Mouse (Mus musculus): ENCODE measurements around the gene Sec24c.
A peak's percentile ranks its signal among the peaks of the same experiment; 100 is the strongest.
"Not testable (repeated sequence)": the region's sequence is repeated elsewhere in the genome, so short reads cannot be mapped to it uniquely, and the experiment has no call there.

Sec24c gene

GRCm38 (mm10) chr14:20700362-20700761 lies 26.3 kb downstream of the Sec24c start:
- no peak for DNase-seq (ENCODE audit: low read depth)

DNA sequence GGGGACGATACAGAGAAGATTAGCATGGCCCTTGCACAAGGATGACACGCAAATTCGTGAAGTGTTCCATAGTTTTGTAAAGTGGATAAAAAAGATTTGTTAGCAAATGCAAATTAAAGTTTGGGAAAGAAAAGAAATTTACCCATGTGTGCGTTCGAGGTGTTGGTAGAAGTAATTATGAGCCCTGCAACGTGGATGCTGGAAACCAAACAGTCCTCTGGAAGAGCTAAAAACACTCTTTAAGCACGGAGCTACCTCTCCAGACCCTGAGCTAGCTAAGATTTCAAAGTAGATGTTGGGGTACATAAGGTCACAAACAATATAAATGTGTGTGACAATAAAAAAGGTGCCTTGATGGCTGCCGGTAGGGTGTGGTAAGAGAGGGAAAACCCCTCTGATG lies 27.4 kb downstream of the Sec24c start:
- DNase-seq (ENCODE audit: low read depth): no peak

- no peak for DNase-seq (ENCODE audit: low read depth)
Measured at GRCm38 (mm10) chr14:20702096-20702740, 28.1 kb downstream of the Sec24c start.

DNA sequence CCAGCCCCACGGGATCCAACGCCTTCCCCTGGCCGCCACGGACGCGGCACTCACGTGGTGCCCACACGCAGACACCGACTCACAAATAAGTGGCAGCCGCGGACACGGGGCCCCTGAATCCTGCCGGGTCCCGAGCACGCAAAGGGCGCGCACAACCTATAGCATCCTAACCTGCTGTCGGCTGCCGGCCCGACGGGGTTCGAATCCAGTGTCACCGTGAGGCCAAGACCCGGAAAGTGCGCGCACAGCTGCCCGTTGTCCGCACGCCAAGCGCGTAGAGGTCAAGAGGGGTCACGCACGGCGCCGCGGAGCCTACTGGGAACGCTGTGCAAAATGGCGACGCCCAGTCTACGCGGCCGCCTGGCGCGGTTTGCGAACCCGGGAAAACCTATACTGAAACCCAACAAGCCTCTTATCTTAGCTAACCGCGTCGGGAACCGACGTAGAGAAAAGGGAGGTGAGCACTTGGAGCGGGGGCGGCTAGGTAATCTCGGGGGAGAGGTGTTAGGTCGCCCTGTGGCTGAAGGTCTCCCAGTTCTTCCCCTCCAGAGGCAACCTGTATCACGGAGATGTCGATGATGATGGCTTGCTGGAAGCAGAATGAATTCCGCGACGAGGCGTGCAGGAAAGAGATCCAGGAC lies 28.8 kb downstream of the Sec24c start, which contains the start of gene Chchd1:
Gene Chchd1 (plus strand): TSS at position 266 of the 641 bp plus-strand sequence.
- peak; percentile 90 for DNase-seq (ENCODE audit: low read depth)

GRCm38 (mm10) chr14:20703461-20703860 lies 29.4 kb downstream of the Sec24c start:
- DNase-seq (ENCODE audit: low read depth): not testable (repeated sequence)

- DNase-seq (ENCODE audit: low read depth): peak; percentile 93
Measured at GRCm38 (mm10) chr14:20707201-20708190, 33.4 kb downstream of the Sec24c start, which contains the start of gene Zswim8. Gene Zswim8 (plus strand): TSS chr14:20707552.

GRCm38 (mm10) chr14:20708239-20708638 lies 34.1 kb downstream of the Sec24c start:
- peak; percentile 41 for DNase-seq (ENCODE audit: low read depth)

DNA sequence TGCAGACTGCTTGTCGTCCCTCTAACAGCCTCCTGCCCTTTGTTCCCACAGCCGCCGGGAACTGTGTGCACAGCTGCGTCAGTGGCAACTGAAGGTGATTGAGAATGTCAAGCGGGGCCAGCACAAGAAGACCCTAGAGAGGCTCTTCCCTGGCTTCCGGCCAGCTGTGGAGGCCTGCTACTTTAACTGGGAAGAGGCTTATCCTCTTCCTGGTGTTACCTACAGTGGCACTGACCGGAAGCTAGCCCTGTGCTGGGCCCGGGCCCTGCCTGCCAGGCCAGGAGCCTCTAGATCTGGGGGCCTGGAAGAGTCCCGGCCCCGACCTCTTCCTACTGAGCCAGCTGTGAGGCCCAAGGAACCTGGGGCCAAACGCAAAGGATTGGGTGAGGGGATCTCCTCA lies 39.7 kb downstream of the Sec24c start:
- no peak for DNase-seq (ENCODE audit: low read depth)

DNA sequence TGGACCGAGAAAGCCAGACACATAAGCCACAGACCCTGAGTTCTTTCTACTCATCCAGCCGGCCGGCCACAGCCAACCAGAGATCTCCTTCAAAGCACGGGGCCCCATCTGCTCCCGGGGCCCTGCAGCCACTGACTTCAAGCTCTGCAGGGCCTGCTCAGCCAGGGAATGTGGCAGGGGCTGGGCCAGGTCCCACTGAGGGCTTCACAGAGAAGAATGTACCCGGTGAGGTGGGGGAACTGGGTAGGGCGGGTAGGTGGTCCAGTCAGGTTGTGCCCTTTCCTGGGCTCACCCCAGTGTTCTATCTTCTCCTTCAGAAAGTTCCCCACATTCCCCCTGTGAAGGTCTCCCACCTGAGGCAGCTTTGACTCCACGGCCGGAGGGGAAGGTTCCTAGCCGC lies 44.3 kb downstream of the Sec24c start:
- DNase-seq (ENCODE audit: low read depth): no peak

DNA sequence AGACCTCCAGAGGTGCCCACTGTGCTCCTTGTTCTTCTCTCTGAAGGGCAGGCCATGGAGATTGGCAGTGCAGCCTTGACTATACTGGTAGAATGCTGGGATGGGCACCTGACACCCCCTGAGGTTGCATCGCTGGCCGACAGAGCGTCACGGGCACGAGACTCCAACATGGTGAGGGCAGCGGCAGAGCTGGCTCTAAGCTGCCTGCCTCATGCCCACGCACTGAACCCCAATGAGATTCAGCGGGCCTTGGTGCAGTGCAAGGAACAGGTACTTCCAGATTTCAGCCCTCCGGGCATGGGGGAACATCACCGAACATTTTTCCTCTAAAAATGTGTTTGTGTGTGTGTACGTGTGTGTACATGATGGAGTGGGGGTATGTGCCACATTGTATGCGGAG lies 45.7 kb downstream of the Sec24c start:
- no peak for DNase-seq (ENCODE audit: low read depth)

- DNase-seq (ENCODE audit: low read depth): no peak
Measured at GRCm38 (mm10) chr14:20721371-20721770, 47.3 kb downstream of the Sec24c start.

DNA sequence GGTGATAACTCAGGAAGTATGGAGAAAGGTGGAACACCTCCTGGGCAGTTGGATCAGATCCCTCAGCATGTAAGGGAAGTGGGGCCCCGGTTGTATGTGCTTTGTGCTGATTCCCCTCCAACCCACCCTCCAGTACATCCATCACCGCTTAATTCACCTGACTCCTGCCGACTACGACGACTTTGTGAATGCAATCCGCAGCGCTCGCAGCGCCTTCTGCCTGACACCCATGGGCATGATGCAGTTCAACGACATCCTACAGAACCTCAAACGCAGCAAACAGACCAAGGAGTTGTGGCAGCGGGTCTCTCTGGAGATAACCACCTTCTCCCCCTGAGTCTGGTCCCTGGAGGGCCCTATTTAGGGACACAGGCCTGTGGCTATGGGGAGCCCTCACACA lies 48.9 kb downstream of the Sec24c start:
- DNase-seq (ENCODE audit: low read depth): no peak

GRCm38 (mm10) chr14:20724043-20724442 lies 49.9 kb downstream of the Sec24c start:
- peak; percentile 83 for DNase-seq (ENCODE audit: low read depth)

GRCm38 (mm10) chr14:20725660-20726339 lies 51.7 kb downstream of the Sec24c start:
- DNase-seq (ENCODE audit: low read depth): no peak

GRCm38 (mm10) chr14:20729871-20730270 lies 55.8 kb downstream of the Sec24c start:
- no peak for DNase-seq (ENCODE audit: low read depth)

GRCm38 (mm10) chr14:20730853-20731602 lies 56.9 kb downstream of the Sec24c start:
- DNase-seq (ENCODE audit: low read depth): no peak

DNA sequence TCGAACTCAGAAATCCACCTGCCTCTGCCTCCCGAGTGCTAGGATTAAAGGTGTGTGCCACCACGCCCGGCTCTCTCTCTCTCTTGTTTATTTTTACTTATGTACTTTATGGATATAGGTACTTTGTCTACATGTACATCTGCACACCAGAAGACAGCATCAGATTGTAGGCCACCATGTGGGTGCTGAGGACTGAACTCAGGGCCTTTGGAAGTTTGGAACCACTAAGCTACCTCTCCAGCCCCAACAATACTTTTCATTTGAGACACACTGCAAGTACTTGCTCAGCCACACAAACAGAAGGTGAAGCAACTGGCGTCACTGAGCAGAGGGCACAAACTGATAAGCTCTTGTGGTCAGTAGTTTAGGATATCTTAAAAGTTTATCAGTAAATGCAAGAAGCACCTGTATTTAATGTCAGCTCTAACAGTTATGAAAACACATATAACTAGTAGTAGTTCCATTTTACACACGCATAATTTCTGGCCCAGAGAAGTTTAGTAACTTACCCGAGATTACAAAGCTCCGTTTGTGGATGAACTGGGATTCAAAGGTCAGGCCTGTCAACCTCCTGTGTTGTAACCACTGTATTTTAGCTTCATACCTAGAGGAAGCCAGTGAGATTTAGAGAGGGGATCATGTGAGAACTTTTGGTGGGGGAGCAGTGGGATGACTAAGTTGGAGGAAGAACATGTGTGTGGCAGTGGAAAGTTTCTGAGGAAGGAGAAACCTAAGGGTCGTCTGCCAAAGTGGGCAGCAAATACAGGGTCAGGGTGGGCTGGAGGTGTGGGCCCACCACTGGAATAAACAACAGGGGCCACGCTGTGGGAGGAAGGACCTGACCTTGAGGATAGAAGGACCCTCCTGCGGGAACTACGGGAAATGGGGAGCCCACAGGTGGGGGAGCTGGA lies 59.2 kb downstream of the Sec24c start:
- peak; percentile 61 for DNase-seq (ENCODE audit: low read depth)

DNA sequence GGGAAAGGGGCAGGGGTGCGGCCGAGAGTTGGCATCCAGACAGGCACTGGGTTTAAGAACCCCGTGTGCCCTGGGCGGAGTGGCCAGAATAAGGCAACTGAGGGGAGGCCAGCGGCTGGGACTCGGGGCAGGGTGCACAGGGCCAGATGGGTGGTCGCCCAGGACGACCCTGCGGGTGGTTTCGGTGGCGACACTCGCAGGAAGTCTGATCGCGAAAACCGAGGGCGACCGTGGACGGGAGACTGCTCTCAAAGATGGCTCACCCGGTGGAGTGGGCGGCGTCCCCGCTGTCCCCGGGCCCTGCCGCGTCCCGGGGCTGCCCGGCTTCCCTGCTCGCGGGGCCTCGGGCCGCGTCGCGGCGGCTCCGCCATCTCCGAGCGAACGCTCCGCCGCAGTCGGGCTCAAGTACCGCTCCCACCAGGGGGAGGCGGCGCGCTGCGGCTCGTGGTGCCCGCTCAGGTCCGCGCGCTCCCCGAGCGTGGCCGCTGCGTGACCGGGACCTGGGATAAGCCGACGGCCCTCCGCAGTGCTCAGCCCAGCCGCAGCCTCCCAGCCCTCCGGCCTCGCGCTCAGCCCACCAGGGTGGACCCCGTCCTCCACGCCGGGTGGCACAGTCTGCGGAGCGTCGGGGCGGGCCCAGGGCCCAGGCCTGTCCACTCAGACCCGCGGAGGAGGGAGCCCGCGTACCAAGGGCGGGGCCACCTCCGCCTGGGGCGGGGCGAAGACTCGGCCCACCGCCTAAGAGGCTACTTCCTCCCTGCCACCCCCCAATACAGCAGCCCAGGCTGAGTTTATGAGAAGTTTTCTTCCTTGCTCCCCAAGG lies 60.1 kb downstream of the Sec24c start, which contains the start of gene Ndst2:
Gene Ndst2 (minus strand): TSS at position 611 of the 823 bp plus-strand sequence.
- peak; percentile 94 for DNase-seq (ENCODE audit: low read depth)

GRCm38 (mm10) chr14:20735052-20735451 lies 60.9 kb downstream of the Sec24c start:
- no peak for DNase-seq (ENCODE audit: low read depth)

All from NIH3T3 (cell line).